Mouse (Mus musculus) bone marrow macrophage, adult 2 months (primary cell): ENCODE data around the gene Rnf169. TPM values are rescaled to one million over a fixed set of nuclear protein-coding genes. Genes with fewer than 3 reads are reported as not detected.
"Not testable (repeated sequence)": the region's sequence is repeated elsewhere in the genome, so short reads cannot be mapped to it uniquely, and the experiment has no call there.

Experiments
- H3K27ac ChIP-seq: 2 replicates; pipeline ENCODE4 v1.5.1; 2012; ENCODE audit warnings: low read depth, low read length; ENCODE audit not compliant: insufficient read depth
- H3K4me1 ChIP-seq: 2 replicates; pipeline ENCODE4 v1.6.1; 2012; ENCODE audit warnings: low read length; ENCODE audit not compliant: control insufficient read depth, insufficient read depth
- H3K4me3 ChIP-seq: 2 replicates; pipeline ENCODE4 v1.5.1; 2012; ENCODE audit warnings: mild to moderate bottlenecking, low read length, moderate library complexity; ENCODE audit not compliant: insufficient read depth
- CTCF ChIP-seq: IDR thresholded peaks from 2 replicates; pipeline ENCODE4 v1.5.1; 2012; ENCODE audit warnings: low read depth, mild to moderate bottlenecking, low read length, moderate library complexity
- POLR2A ChIP-seq: IDR thresholded peaks from 2 replicates; pipeline ENCODE4 v1.6.1; 2012; ENCODE audit warnings: mild to moderate bottlenecking, low read depth, low read length, borderline replicate concordance
- polyA plus RNA-seq: library from polyadenylated mRNA; stranded (reverse); fragments of >200 nt; gene quantifications from 2 replicates; pipeline ENCODE4 v1.2.4, GENCODE M21; 2012; ENCODE audit not compliant: missing spikeins, insufficient read depth, insufficient read length

Rnf169 gene
- polyA plus RNA-seq, 1 experiment = 27.9 TPM

DNA sequence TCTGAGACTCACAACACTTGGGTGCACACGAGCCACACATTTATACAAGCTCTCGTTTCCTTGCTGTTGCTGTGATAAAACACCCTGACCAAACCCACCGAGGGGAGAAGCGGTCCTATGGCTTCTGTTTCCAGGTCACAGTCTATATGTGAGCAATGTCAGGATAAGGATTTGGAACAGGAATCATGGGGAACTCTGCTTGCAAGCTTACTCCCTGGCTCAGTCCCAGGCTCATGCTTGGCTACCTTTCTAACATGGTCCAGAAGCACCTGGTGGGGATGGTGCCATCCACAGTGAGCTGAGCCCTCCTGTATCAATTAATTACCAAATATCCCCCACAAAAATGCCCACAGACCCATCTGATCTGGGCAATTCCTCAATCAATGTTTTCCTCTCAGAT, 11.1 kb downstream of the Rnf169 start:
- H3K27ac ChIP-seq = no peak overlapping the region
- peaks cover 39% of the 10 kb centered on the region for H3K4me1 ChIP-seq
- TF ChIP-seq POLR2A (no peak), CTCF (no peak)
- H3K4me3 ChIP-seq = no peak overlapping the region

DNA sequence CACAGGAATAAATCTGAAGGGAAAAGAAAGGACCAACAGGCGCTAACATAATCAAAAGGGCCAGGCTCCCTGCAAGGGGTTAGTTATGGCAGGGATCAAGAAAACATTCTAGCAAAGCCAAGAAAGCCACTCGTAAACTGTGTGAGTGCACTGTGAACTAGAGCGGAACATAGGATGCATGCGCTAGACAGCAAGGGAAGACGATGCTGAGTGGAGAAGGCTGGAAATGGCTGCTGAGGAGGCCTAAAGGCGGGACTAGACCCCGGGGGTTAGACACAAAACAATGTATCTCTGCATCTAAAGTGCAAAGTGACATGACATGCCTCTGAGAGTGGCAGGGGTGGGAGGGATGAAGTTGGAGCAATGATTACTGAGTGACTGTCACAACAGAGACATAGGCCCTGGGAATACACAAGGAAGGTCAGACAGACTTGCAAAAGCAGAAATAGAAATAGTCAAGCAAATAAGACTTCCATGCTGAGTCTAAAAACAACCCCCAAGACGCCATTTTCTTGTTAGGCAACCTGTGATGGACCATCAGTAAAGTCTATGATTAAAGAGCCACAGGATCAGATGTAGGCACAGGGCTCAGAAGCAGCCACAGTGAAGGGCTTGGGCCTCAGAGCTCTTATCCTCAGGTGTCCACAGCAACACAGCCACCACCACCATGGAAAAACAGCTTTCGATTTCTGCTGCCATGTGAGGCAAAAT, 14.1 kb downstream of the Rnf169 start:
- Histone ChIP-seq H3K4me3 (no peak overlapping the region), H3K27ac (no peak overlapping the region), H3K4me1 (peaks cover 55% of the 10 kb centered on the region)
- TF ChIP-seq POLR2A (no peak), CTCF (no peak)

DNA sequence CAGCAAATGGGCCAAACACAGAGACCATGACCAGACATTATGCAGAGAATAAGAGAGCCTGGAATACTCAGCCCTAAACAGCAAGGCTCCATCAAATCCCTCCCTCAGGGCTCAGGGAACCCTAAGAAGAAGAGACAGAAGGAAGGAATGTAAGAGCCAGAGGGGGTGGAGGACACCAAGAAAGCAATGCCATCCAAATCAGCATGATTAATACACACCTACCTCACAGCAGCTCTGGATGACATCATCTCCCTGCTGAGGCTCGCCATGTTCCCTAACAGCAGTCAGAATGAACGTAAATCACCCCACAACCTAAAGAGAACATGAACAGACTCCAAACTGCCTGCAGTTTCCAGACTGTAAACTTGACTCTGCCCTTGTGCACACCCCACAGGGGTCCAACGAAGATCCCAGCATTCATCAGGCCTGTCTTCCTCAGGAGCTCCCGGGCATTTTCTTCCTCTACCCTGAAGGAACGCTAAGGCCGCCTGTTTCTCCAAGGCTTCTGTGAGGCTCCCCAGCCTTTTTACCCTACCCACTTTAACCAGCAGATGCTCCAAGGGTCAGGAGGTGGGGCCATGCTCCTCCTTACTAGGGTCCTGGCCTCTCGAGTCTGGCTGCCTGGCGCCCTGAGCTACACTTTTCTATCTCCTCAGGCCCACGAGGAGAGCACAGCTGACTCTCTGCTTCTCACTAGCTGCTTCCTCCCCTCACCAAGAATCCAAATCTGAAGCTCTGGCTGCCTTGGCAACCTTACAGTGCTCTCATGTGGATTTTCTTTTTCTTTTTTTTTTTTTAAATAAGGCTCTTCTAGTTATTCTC, 15.0 kb downstream of the Rnf169 start:
- peaks cover 63% of the 10 kb centered on the region for H3K4me1 ChIP-seq
- H3K27ac ChIP-seq = no peak overlapping the region
- TF ChIP-seq POLR2A (no peak), CTCF (no peak)
- H3K4me3 ChIP-seq = no peak overlapping the region

DNA sequence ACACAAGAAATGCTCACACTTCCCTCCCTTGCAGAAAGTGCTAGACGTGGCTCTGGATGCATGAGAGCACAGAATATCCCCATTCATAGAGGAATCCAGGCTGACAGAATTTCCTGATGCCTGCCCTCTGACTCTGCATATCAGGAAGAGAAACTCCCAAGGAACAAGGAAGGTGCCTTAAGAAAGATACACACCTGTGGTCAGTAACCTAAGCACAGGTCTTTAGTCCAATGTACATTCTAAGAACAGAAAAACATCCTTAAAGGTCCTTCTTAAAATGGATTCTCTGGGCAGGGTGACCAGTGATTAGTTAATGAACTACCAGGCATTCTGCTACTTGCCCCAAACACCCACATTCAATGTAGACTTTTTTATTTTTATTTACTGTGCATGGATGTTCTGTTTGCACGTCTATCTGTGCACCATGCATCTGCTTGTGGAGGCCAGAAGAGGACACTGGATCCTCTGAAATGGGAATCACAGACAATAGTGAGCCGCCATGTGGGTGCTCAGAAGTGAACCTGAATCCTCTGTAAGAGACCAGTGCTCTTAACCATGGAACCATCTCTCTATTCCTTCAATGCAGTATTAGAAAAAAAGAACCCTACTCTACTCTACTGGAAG, 16.9 kb downstream of the Rnf169 start:
- Histone ChIP-seq H3K4me1 (peaks cover 62% of the 10 kb centered on the region), H3K27ac (peak overlapping the region; percentile 90), H3K4me3 (0 out of 2 replicates have a peak overlapping the region, but pooled peaks have one; percentile 10)
- TF ChIP-seq POLR2A = no peak
- no peak for TF ChIP-seq CTCF

DNA sequence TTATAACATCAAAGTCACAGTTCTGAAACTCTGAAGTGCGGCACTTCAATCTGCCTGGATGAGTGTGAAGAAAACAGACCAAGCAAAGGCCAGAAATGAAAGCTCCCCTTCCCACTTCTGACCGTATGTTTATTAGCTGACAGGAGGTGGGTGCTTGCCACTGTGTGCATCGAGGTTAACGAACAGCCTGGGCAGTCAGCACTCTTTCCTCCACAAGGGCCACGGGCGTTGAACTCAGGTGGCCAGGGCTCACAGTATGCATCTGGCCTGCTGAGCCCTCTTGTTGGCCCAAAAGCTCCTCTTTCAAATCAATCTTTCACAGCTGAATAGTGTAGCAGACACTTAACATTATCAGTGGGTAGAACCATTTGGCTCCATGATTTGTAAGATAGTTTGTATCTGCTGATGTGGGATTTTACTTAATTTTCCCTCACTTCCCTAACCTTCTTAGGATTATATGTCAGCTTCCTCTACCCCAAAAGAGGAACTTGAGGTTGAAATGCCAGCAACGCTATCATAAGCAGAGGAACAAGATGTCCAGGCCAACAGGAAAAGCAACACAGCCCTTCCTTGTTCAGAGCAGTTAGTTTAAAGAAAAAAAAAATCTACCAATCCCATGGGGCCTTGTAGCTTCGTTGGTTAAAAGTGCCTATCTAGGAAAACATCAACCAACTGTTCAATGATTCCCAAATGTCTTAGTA, 17.6 kb downstream of the Rnf169 start:
- H3K27ac ChIP-seq = peak overlapping the region; percentile 90
- no peak for TF ChIP-seq POLR2A
- TF ChIP-seq CTCF = no peak
- peaks cover 60% of the 10 kb centered on the region for H3K4me1 ChIP-seq
- H3K4me3 ChIP-seq = peak overlapping the region; percentile 19

DNA sequence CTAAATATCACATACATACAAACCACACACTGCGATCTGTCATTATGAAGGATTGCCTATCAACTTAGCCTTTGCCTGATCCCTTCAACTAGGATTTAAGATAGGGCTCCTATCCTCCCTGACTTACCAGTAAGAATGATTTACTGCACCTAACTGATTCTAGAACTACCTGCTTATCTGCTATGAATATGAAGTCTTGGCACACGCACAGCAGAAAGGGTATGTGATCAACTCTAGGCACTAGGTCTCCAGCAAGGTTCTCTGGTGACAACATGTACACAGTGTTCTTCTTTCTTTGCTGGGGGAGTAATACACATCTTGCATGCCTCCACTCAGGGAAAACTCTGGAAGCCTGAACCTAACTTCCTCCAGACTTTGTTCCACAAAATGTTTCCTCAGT, 18.7 kb downstream of the Rnf169 start:
- Histone ChIP-seq H3K27ac (peak overlapping the region; percentile 85), H3K4me1 (peaks cover 59% of the 10 kb centered on the region), H3K4me3 (no peak overlapping the region)
- TF ChIP-seq POLR2A = no peak
- no peak for TF ChIP-seq CTCF

DNA sequence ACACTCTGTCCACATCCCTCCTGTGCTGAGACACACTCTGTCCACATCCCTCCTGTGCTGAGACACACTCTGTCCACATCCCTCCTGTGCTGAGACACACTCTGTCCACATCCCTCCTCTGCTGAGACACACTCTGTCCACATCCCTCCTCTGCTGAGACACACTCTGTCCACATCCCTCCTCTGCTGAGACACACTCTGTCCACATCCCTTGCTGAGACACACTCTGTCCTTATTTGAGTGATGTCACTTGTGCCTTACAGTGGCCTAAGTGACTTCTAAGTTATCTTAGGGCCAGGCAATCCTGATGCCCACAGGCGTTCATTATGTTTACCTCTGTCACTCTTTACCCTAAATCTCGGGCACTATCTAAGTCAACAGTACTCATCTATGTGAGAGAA, 19.7 kb downstream of the Rnf169 start:
- H3K27ac ChIP-seq, H3K4me3 ChIP-seq: not testable (repeated sequence)
- H3K4me1 ChIP-seq = peaks cover 55% of the 10 kb centered on the region

DNA sequence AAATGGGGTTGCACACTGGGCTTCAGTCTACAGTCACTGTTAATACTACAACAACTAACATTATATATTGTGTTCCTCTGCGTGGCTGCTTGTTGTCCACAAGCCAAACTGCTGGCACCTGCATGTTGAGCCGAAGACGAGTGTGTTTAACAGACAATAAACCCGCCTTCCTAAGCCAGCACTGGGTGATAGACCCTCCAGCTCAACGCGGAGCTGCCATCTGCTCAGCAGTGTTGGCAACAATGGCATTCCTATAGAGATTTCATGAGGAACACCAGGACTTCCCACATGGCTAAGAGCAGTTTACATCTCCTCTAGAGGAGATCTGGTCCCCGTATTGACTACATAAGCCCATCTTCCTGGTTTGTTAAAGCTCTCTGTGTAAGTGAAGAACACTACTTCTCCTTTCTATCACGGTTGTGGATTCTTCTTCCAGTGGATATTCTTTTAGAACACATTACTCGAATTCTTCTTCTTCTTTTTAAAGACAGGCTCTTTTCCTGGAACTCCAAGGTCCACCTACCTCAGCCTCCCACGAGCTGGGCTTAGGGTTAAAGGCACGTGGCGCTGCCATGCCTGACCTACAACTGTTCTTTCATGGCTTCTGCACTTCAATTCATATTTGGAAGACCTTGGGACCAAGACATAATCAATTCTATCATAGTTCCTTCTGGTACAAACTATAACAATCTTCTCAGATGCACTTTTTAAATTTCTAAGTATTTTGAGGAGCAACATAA, 22.9 kb downstream of the Rnf169 start:
- H3K4me3 ChIP-seq = no peak overlapping the region
- peak overlapping the region; percentile 72 for H3K27ac ChIP-seq
- peaks cover 49% of the 10 kb centered on the region for H3K4me1 ChIP-seq
- TF ChIP-seq CTCF (no peak), POLR2A (no peak)

DNA sequence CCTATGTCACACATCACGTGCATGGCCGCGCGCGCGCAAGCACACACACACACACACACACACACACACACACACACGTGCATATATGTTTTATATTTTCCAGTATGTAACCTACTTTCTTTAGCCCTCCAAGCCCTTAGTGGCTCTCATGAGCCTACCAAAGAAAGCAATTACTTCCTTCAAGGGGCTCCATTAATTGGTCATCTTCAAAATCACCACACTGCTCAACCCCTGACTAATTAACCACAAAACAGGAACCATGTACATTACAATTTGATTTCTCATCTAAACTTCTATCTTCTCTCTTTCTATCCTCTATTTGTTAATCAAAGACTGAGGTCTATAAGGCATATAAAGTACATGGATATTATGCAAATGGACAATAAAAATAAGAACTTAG, 24.2 kb downstream of the Rnf169 start:
- TF ChIP-seq CTCF = no peak
- no peak for TF ChIP-seq POLR2A
- Histone ChIP-seq H3K4me1 (peaks cover 37% of the 10 kb centered on the region), H3K27ac (peak overlapping the region; percentile 66)

More for the DNA sequence above, 24.2 kb downstream of the Rnf169 start:
- H3K4me3 ChIP-seq = no peak overlapping the region
